Mouse (Mus musculus) olfactory bulb, adult 2 months (tissue): ENCODE measurements at regions not wholly inside any gene's neighbourhood (a gene's known extent, or its start where the extent isn't known, plus 50 kb on each side); places are given as distances from the start of the nearest gene placed in this dataset.

Source experiments
- H3K27ac ChIP-seq: fragments of 200-500 bp; 2 replicates; pipeline ENCODE4 v1.5.1; 2012; ENCODE audit warnings: low read depth, low read length; ENCODE audit not compliant: insufficient read depth
- H3K4me1 ChIP-seq: fragments of 200-500 bp; 2 replicates; pipeline ENCODE4 v1.6.1; 2012; ENCODE audit warnings: low read length; ENCODE audit not compliant: control insufficient read depth, insufficient read depth
- H3K4me3 ChIP-seq: fragments of 200-500 bp; 2 replicates; pipeline ENCODE4 v1.5.1; 2012; ENCODE audit warnings: mild to moderate bottlenecking, low read depth, low read length, moderate library complexity; ENCODE audit not compliant: insufficient read depth
- CTCF ChIP-seq: fragments of 200-500 bp; IDR thresholded peaks from 2 replicates; pipeline ENCODE4 v1.5.1; 2012; ENCODE audit warnings: low read depth, mild to moderate bottlenecking, low read length, moderate library complexity; ENCODE audit not compliant: insufficient read depth
- POLR2A ChIP-seq: fragments of 200-500 bp; IDR thresholded peaks from 2 replicates; pipeline ENCODE4 v1.6.1; 2012; ENCODE audit warnings: mild to moderate bottlenecking, low read depth, low read length, moderate library complexity; ENCODE audit not compliant: insufficient read depth
- WGBS: fragments of 180-500 bp; shearing (Covaris S2); methylation state at CpG from one replicate; pipeline ENCODE4 v1.1.7; 2018; 5-methylcytosine and 5-hydroxymethylcytosine counted together

DNA sequence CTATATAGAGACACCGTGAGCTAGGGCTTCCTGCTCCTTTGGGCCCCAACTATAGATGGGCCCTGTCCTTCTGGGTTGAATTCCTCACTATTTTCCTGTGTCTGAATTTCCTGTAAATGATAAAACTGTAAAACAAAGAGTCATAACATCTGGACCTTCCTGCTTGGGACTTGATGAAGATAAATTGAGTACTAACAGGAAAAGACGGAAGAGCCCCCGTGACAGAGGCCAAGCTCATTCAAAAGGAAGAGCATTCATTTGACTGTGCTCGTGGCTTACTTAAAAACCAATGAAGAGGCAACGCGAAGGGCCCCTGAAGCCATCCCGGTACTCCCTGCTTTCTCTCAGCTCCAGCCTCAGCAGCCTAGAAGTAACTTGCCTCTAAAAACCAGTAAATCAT, 161.6 kb upstream of the Cited2 start:
- H3K4me3 ChIP-seq = no peak overlapping the region
- H3K27ac ChIP-seq = no peak overlapping the region
- H3K4me1 ChIP-seq = peaks cover 5% of the 10 kb centered on the region
- WGBS = 93% methylated on average over 7 of the region's 7 CpGs
- TF ChIP-seq CTCF (no peak), POLR2A (no peak)

DNA sequence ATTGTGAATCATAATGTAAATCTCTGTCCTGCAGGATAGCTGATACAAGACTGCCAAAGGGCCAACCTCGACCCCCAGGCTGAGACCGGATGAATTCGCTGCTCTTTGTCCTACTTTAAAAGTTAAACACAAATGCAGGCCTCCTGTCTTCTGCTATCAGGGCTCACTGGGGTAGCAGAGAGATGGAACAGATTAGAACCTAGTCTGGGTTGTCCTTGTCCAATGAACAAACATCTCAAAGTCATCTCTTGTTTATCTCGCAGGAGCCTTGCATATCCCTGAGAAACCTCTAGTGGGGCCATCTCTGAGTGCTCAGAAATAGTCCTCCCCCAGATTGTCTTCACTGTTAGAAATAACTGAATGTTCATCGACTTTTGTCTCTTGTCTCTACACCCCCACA, 161.0 kb upstream of the Cited2 start:
- H3K27ac ChIP-seq = no peak overlapping the region
- no peak overlapping the region for H3K4me3 ChIP-seq
- H3K4me1 ChIP-seq = peaks cover 5% of the 10 kb centered on the region
- WGBS = 86% methylated on average over 5 of the region's 5 CpGs
- TF ChIP-seq CTCF (no peak), POLR2A (no peak)

DNA sequence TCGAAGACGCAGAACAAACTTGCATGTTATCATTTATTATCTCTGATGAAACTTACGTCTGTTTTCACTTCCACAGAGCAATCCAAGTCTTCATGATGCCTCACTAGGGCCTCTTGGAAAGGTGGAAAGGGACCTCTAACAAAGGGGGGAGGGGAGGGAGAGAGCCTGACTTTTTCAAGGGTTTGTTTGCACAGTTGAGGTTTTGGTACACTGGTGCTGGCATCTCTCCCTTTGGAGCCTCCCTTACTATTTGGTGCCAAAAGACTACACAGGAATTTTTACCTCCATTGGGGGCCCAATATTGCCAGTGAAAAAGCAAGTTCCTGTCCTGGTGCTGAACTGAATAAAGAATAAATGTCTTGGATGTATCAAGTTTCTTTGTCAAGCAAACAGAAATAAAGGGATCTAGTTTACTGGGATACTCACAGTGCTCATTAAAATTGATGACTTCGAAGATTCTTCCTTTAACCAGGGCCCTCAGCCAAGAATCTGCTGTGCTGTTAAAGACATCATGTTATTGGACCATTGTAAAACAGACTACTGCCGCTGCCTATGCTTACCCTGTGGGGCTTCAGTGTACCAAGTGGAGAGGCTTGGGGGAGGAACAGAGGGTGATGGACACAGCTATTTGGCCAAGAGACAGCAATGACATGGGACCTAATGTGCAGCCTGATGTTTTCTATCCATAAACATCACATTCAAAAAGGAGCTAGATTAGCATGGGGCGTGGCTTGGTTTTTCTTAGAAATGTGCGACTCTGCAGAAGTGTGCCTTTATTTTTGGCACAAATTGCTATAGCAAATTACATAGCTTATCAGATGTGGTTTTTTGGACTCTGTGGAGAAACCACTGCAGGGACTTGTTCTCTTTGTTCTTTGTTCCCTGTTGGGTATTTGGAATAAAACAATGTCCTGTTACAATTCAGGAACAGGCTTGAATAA, 160.3 kb upstream of the Cited2 start:
- no peak overlapping the region for H3K4me3 ChIP-seq
- peaks cover 5% of the 10 kb centered on the region for H3K4me1 ChIP-seq
- TF ChIP-seq POLR2A (no peak), CTCF (no peak)
- WGBS = 39% methylated on average over 7 of the region's 7 CpGs
- H3K27ac ChIP-seq = no peak overlapping the region

DNA sequence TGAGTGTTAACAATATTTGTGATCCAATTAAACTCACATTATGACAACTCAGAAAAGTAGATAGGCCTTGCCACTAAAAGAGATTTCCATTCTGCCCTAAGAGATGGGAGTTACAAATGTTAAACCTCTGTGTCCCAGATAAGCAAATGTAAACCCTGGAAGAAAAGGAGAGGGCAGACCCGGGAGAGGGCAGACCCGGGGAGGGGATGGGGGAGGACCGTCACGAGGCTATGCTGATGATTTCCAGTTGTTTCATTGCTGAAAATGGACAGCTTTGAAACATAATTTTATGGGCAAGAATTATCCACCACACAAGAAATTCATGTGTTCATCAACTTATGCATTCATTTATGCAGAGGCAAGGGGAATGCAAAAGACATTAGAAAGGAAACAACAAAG, 159.7 kb upstream of the Cited2 start:
- 41% methylated on average over 4 of the region's 4 CpGs for WGBS
- TF ChIP-seq CTCF (no peak), POLR2A (no peak)
- Histone ChIP-seq H3K27ac (no peak overlapping the region), H3K4me1 (peaks cover 5% of the 10 kb centered on the region), H3K4me3 (no peak overlapping the region)

DNA sequence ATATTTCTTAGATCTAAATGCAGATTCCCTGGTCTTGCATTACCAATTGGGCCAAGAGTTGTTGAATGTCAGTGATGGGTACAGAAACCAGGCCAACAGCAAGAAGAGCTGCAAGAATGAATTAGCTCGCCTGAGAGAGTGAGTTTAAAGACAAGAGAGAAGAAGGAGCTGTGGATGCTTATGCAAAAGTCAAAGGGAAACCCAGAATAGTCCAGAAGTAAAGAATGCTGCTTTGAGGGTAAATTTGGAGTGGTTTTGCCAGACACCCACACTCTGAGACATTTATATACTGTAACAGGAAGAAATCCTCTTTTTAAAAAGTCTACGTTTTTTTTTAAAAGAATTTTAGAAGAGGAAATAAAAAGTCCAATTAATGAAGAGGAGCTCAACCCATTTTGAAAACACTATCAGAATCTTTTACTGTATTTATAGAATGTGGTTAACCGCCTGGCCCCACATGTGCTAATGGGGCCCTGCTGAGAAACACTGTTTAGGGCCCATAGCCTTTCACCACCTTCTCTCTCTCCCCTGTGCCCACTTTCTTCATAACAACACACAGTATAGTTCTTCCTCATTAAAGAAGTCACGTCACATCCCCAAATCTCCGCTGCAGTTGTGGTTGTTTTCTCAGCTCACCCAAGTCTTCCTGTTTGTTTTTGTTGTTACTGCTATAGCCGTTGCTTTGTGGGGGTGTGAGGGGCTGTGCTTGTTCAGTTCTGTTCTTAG, 158.0 kb upstream of the Cited2 start:
- no peak for TF ChIP-seq POLR2A
- TF ChIP-seq CTCF = no peak
- Histone ChIP-seq H3K4me1 (peaks cover 5% of the 10 kb centered on the region), H3K4me3 (no peak overlapping the region), H3K27ac (no peak overlapping the region)
- WGBS = 45% methylated on average over 6 of the region's 6 CpGs

DNA sequence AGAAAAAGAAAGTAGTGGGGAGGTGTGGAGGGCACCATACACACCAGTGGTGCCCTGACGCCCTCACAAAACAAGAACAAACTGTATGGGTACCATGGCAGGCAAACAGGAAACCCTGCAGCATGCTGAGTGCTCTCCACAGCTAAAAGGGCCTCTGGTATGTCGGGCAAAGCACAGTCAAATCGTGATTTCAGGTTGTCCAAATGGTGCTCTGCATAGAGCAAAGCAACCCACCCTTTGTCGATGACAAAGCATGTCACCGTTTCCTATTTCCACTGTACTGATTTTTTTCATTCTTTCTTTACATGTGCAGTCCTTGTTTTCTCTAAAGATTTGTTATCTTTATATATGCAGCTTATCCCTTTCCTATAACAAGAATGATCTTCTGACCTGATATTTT, 156.0 kb upstream of the Cited2 start:
- no peak overlapping the region for H3K27ac ChIP-seq
- no peak overlapping the region for H3K4me3 ChIP-seq
- H3K4me1 ChIP-seq = peaks cover 5% of the 10 kb centered on the region
- WGBS = 93% methylated on average over 5 of the region's 5 CpGs
- no peak for TF ChIP-seq CTCF
- no peak for TF ChIP-seq POLR2A

DNA sequence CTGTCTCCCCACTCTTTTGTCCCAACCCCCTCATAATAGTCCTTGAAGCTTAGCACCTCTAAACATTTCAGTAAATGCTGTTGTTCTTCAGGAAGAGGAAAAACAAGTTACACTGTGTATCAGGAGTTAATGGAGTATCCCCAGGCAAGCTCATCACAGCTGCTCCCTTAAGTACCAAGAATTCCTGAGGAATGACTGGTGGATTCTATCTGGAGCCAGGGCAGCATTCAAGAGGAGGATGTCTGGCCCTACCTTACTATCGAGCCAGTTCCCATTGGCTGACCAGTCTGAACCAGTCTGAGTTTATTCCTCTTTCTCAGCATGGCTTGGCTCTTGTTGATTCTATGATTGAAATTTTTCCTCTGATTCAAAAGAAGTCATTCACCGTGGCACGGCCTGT, 155.4 kb upstream of the Cited2 start:
- Histone ChIP-seq H3K27ac (no peak overlapping the region), H3K4me1 (peaks cover 5% of the 10 kb centered on the region), H3K4me3 (no peak overlapping the region)
- TF ChIP-seq POLR2A = no peak
- TF ChIP-seq CTCF = no peak
- WGBS = 86% methylated on average over 3 of the region's 3 CpGs

DNA sequence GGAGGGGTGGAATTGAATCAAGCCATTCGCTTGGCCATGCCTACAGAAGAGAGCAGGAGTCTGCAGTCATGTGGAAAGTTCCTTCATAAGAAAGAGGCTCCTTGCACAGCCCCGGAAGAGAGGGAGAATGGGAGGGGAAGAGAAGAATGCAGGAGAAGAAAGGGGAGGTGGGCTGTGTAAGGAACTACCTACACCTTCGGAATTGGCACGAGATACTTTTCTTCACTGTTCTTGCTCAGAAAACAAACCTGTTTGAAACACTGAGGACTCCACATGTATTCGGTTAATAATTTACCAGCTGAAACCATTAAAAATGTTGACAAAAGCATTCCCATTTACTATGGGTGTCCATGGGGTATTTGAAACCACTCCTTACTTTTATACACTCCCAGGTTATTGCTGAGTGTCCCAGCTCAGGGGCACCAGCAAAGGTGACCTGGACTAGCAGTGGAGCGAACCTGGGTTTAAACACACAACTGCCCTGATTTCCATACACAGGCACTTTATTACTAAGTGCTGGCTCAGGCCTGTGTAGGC, 153.4 kb upstream of the Cited2 start:
- 85% methylated on average over 6 of the region's 6 CpGs for WGBS
- no peak overlapping the region for H3K27ac ChIP-seq
- TF ChIP-seq POLR2A = no peak
- no peak for TF ChIP-seq CTCF

DNA sequence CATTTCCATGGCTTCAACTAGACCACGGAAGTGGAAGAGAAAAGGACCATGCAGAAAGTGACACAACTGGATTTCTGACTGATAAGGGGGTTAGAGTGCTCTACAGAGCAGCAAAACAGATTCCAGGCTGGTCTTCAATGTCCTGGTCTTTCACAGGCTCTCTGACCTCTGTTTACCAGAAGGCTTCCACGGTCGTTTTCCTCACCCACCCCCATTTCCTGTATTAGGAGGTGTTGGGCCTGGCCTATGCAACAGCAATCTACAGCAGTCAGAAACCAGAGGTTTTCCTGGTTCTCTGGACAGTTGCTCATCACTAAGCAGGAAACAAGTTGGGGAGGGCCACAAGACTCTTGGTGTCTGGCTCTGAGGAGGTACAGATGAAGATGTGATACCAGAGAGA, 148.1 kb upstream of the Cited2 start:
- 81% methylated on average over 3 of the region's 3 CpGs for WGBS
- H3K4me3 ChIP-seq = no peak overlapping the region
- no peak overlapping the region for H3K27ac ChIP-seq
- peaks cover 3% of the 10 kb centered on the region; the same call in 1 of the 2 replicates for H3K4me1 ChIP-seq
- TF ChIP-seq CTCF = no peak
- TF ChIP-seq POLR2A = no peak

More for the DNA sequence above, 153.4 kb upstream of the Cited2 start:
- Histone ChIP-seq H3K4me3 (no peak overlapping the region), H3K4me1 (no peaks in the 10 kb centered on the region)
